Mouse (Mus musculus) bone marrow macrophage, adult 2 months (primary cell): ENCODE measurements at regions not wholly inside any gene's neighbourhood (a gene's known extent, or its start where the extent isn't known, plus 50 kb on each side); places are given as distances from the start of the nearest gene placed in this dataset.

Experiments
- CTCF ChIP-seq: IDR thresholded peaks from 2 replicates; pipeline ENCODE4 v1.5.1; 2012; ENCODE audit warnings: low read depth, mild to moderate bottlenecking, low read length, moderate library complexity
- POLR2A ChIP-seq: IDR thresholded peaks from 2 replicates; pipeline ENCODE4 v1.6.1; 2012; ENCODE audit warnings: mild to moderate bottlenecking, low read depth, low read length, borderline replicate concordance

GRCm38 (mm10) chr14:31953783-31954182 is 75.0 kb upstream of the Galnt15 start:
- TF ChIP-seq CTCF (no peak), POLR2A (no peak)
